Mouse (Mus musculus) myocyte (in vitro differentiated cells): ENCODE data around the gene Frem1. TPM values are rescaled to one million over a fixed set of nuclear protein-coding genes. Genes with fewer than 3 reads are reported as not detected.
A peak's percentile ranks its signal among the peaks of the same experiment; 100 is the strongest.

Experiments
- H3K27me3 ChIP-seq: one replicate; pipeline ENCODE4 v1.6.1; 2011; ENCODE audit not compliant: control insufficient read depth, insufficient read depth, insufficient read length
- H3K36me3 ChIP-seq: one replicate; pipeline ENCODE4 v1.6.1; 2011; ENCODE audit not compliant: control insufficient read depth, insufficient read depth
- H3K4me2 ChIP-seq: one replicate; pipeline ENCODE4 v1.6.1; 2011; ENCODE audit warnings: low read depth, control low read depth
- H3K4me3 ChIP-seq: one replicate; pipeline ENCODE4 v1.5.1; 2011; ENCODE audit warnings: mild to moderate bottlenecking, control low read depth, moderate library complexity
- H3K79me2 ChIP-seq: one replicate; pipeline ENCODE4 v1.6.1; 2011; ENCODE audit not compliant: control insufficient read depth, insufficient read depth
- H3ac ChIP-seq: one replicate; pipeline ENCODE4 v1.6.1; 2011; ENCODE audit not compliant: control insufficient read depth, insufficient read length
- CEBPB ChIP-seq: IDR thresholded peaks from 2 replicates; pipeline ENCODE4 v1.6.1; 2011; ENCODE audit warnings: mild to moderate bottlenecking, moderate library complexity; ENCODE audit not compliant: poor library complexity, insufficient read depth, severe bottlenecking
- E2F4 ChIP-seq: IDR thresholded peaks from one replicate; pipeline ENCODE4 v1.6.1; 2011; ENCODE audit warnings: mild to moderate bottlenecking, control low read depth, moderate library complexity; ENCODE audit not compliant: insufficient read depth
- MAX ChIP-seq: IDR thresholded peaks from one replicate; pipeline ENCODE4 v1.6.1; 2011; ENCODE audit warnings: low read depth, mild to moderate bottlenecking, control low read depth
- MYOD1 ChIP-seq, 3 experiments: IDR thresholded peaks; one replicate each; pipeline ENCODE4 v1.6.1; 2011; ENCODE audit warnings: control low read depth in 2 of 3, low read depth in 2 of 3, mild to moderate bottlenecking in 2 of 3, moderate library complexity in 1 of 3; ENCODE audit not compliant: insufficient read length in 2 of 3, control insufficient read depth in 1 of 3
- MYOG ChIP-seq, 3 experiments: IDR thresholded peaks; one replicate each; pipeline ENCODE4 v1.6.1; 2011; ENCODE audit warnings: control low read depth in 2 of 3, low read depth in 2 of 3, mild to moderate bottlenecking in 2 of 3; ENCODE audit not compliant: insufficient read length in 2 of 3, control insufficient read depth in 1 of 3, insufficient read depth in 1 of 3
- POLR2A ChIP-seq: IDR thresholded peaks from one replicate; pipeline ENCODE4 v1.6.1; 2011; ENCODE audit warnings: low read depth, mild to moderate bottlenecking, control low read depth, moderate library complexity; ENCODE audit not compliant: insufficient read length
- POLR2AphosphoS2 ChIP-seq: IDR thresholded peaks from one replicate; pipeline ENCODE4 v1.6.1; 2011; ENCODE audit warnings: low read depth, control low read depth; ENCODE audit not compliant: insufficient read length
- REST ChIP-seq: IDR thresholded peaks from one replicate; pipeline ENCODE4 v1.6.1; 2011; ENCODE audit warnings: mild to moderate bottlenecking, control low read depth, moderate library complexity; ENCODE audit not compliant: insufficient read depth, insufficient read length
- SRF ChIP-seq: IDR thresholded peaks from one replicate; pipeline ENCODE4 v1.6.1; 2011; ENCODE audit warnings: low read depth; ENCODE audit not compliant: control insufficient read depth, insufficient read length
- TCF12 ChIP-seq: IDR thresholded peaks from one replicate; pipeline ENCODE4 v1.6.1; 2011; ENCODE audit warnings: mild to moderate bottlenecking, control low read depth; ENCODE audit not compliant: poor library complexity, insufficient read depth, severe bottlenecking
- TCF3 ChIP-seq: IDR thresholded peaks from one replicate; pipeline ENCODE4 v1.6.1; 2011; ENCODE audit warnings: low read depth, control low read depth; ENCODE audit not compliant: insufficient read length
- USF1 ChIP-seq: IDR thresholded peaks from one replicate; pipeline ENCODE4 v1.6.1; 2011; ENCODE audit warnings: low read depth, mild to moderate bottlenecking, control low read depth, moderate library complexity
- polyA plus RNA-seq: library from polyadenylated mRNA; unstranded; fragments of >200 nt; fragmentation: generic; extraction: Trizol; gene quantifications from one replicate; pipeline ENCODE4 v1.2.1, GENCODE M21; 2012; ENCODE audit warnings: missing spikeins

The Frem1 gene
- polyA plus RNA-seq, 1 experiment, result 0.01 TPM

DNA sequence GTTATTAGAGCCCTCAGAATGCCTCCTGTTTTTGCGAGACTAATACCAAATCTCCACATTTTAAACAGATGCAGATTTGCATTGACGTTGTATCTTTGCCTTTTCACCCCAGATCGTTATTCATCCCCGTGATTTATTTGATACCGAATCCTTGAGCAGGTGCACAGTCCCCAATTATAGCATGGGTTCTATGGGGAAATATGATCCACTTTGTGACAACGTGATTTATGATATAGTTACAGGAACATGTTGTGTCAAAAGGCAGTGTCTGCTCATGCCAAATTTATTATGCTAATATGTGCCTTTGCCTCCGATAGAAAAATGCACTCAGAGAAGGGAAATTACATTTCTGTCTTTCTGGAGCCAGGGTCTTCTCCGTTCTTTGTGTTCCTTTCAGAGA lies 102.6 kb downstream of the Frem1 start:
- Histone ChIP-seq H3K79me2 (no peaks in the 10 kb centered on the region), H3K4me2 (no peak overlapping the region), H3K4me3 (no peak overlapping the region), H3ac (no peak overlapping the region), H3K36me3 (no peaks in the 10 kb centered on the region), H3K27me3 (no peaks in the 10 kb centered on the region)
- TF ChIP-seq POLR2A (no peak), MYOD1 (IDR thresholded peaks at IDR 0.05; ENCODE audit: control insufficient read depth in 1 of 3, insufficient read length in 2 of 3, low read depth in 2 of 3) (no peak), MYOG (IDR thresholded peaks at IDR 0.05; ENCODE audit: control insufficient read depth in 1 of 3, insufficient read depth in 1 of 3, insufficient read length in 2 of 3, low read depth in 2 of 3) (no peak), CEBPB (no peak), TCF12 (no peak), POLR2AphosphoS2 (no peak), TCF3 (no peak), MAX (no peak), USF1 (no peak)

GRCm38 (mm10) chr4:82946721-82947120 lies 105.4 kb downstream of the Frem1 start:
- Histone ChIP-seq H3K36me3 (no peaks in the 10 kb centered on the region), H3K27me3 (no peaks in the 10 kb centered on the region), H3ac (no peak overlapping the region), H3K4me3 (no peak overlapping the region), H3K4me2 (no peak overlapping the region), H3K79me2 (no peaks in the 10 kb centered on the region)
- no peak for TF ChIP-seq TCF3
- no peak for TF ChIP-seq MYOD1 (IDR thresholded peaks at IDR 0.05; ENCODE audit: control insufficient read depth in 1 of 3, insufficient read length in 2 of 3, low read depth in 2 of 3)
- TF ChIP-seq REST, result no peak
- TF ChIP-seq E2F4, result no peak
- no peak for TF ChIP-seq MYOG (IDR thresholded peaks at IDR 0.05; ENCODE audit: control insufficient read depth in 1 of 3, insufficient read depth in 1 of 3, insufficient read length in 2 of 3, low read depth in 2 of 3)

DNA sequence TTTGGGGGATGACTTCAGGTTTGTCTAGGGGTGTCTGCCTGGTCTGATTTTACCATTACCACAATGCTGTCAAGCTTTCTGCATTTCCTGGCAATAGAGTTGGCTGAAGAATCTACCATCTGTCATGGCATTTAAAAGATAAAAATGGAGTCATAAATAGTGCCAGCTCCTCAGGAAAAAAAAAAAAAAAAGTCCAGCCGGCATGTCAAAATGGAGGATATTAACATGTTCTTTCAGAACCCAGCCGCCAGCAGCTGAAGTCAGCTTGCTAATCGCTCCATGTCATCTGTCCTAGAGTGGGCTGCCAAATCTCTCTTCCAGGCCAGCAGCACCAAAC lies 105.9 kb downstream of the Frem1 start:
- no peak for TF ChIP-seq MAX
- TF ChIP-seq MYOG (IDR thresholded peaks at IDR 0.05; ENCODE audit: control insufficient read depth in 1 of 3, insufficient read depth in 1 of 3, insufficient read length in 2 of 3, low read depth in 2 of 3), result no peak
- no peak for TF ChIP-seq MYOD1 (IDR thresholded peaks at IDR 0.05; ENCODE audit: control insufficient read depth in 1 of 3, insufficient read length in 2 of 3, low read depth in 2 of 3)
- TF ChIP-seq TCF12, result no peak
- TF ChIP-seq USF1, result no peak
- no peak for TF ChIP-seq POLR2AphosphoS2
- no peak for TF ChIP-seq REST
- Histone ChIP-seq H3ac (no peak overlapping the region), H3K36me3 (no peaks in the 10 kb centered on the region), H3K4me2 (peak overlapping the region; percentile 0), H3K4me3 (no peak overlapping the region), H3K27me3 (no peaks in the 10 kb centered on the region), H3K79me2 (no peaks in the 10 kb centered on the region)

GRCm38 (mm10) chr4:82945572-82946275 lies 106.4 kb downstream of the Frem1 start:
- Histone ChIP-seq H3ac (no peak overlapping the region), H3K4me2 (peak overlapping the region; percentile 0), H3K79me2 (no peaks in the 10 kb centered on the region), H3K27me3 (no peaks in the 10 kb centered on the region), H3K4me3 (no peak overlapping the region), H3K36me3 (no peaks in the 10 kb centered on the region)
- no peak for TF ChIP-seq MYOG (IDR thresholded peaks at IDR 0.05; ENCODE audit: control insufficient read depth in 1 of 3, insufficient read depth in 1 of 3, insufficient read length in 2 of 3, low read depth in 2 of 3)
- no peak for TF ChIP-seq MYOD1 (IDR thresholded peaks at IDR 0.05; ENCODE audit: control insufficient read depth in 1 of 3, insufficient read length in 2 of 3, low read depth in 2 of 3)
- TF ChIP-seq POLR2A, result no peak
- no peak for TF ChIP-seq USF1
- no peak for TF ChIP-seq CEBPB
- no peak for TF ChIP-seq SRF
- no peak for TF ChIP-seq E2F4

- TF ChIP-seq MAX (no peak), TCF3 (no peak), POLR2AphosphoS2 (no peak), MYOG (IDR thresholded peaks at IDR 0.05; ENCODE audit: control insufficient read depth in 1 of 3, insufficient read depth in 1 of 3, insufficient read length in 2 of 3, low read depth in 2 of 3) (no peak), POLR2A (no peak), TCF12 (no peak)
- Histone ChIP-seq H3ac (no peak overlapping the region), H3K36me3 (no peaks in the 10 kb centered on the region), H3K79me2 (no peaks in the 10 kb centered on the region), H3K4me3 (no peak overlapping the region), H3K4me2 (no peak overlapping the region), H3K27me3 (no peaks in the 10 kb centered on the region)
These were observed 111.5 kb downstream of the Frem1 start for GRCm38 (mm10) chr4:82940680-82941079.
